Mouse (Mus musculus) limb, embryonic 11.5 days (tissue): ENCODE measurements around the gene Ttk. TPM values are rescaled to one million over a fixed set of nuclear protein-coding genes. Genes with fewer than 3 reads are reported as not detected.

Experiments
- ATAC-seq: fragments of 200-750 bp; cut with Nextera tagmentation; 2 replicates; pipeline ENCODE4 v1.8.0; 2017; ENCODE audit warnings: low read depth; ENCODE audit not compliant: insufficient number of reproducible peaks, low FRiP score, low TSS enrichment
- DNase-seq: peaks from one replicate; pipeline ENCODE4 v3.0.0-alpha.2; 2015; ENCODE audit warnings: low spot score
- H3K27ac ChIP-seq: fragments of 300-500 bp; sonication (generic); replicated peaks from 2 replicates; pipeline ENCODE4 v1.5.1; 2014; ENCODE audit warnings: low read depth, mild to moderate bottlenecking, low read length
- H3K27me3 ChIP-seq: fragments of 300-500 bp; sonication (generic); 2 replicates; pipeline ENCODE4 v1.6.1; 2014; ENCODE audit warnings: mild to moderate bottlenecking, low read length, mixed read lengths; ENCODE audit not compliant: control insufficient read depth, insufficient read depth
- H3K36me3 ChIP-seq: fragments of 300-500 bp; sonication (generic); 2 replicates; pipeline ENCODE4 v1.6.1; 2014; ENCODE audit warnings: mild to moderate bottlenecking, low read length, moderate library complexity, mixed read lengths; ENCODE audit not compliant: control insufficient read depth, insufficient read depth
- H3K4me1 ChIP-seq: fragments of 300-500 bp; sonication (generic); 2 replicates; pipeline ENCODE4 v1.6.1; 2014; ENCODE audit warnings: low read length, mixed read lengths; ENCODE audit not compliant: control insufficient read depth, insufficient read depth
- H3K4me2 ChIP-seq: fragments of 300-500 bp; sonication (generic); 2 replicates; pipeline ENCODE4 v1.6.1; 2014; ENCODE audit warnings: low read depth, mild to moderate bottlenecking, moderate library complexity; ENCODE audit not compliant: severe bottlenecking
- H3K4me3 ChIP-seq: fragments of 300-500 bp; sonication (generic); 2 replicates; pipeline ENCODE4 v1.5.1; 2014; ENCODE audit warnings: low read depth, low read length
- H3K9ac ChIP-seq: fragments of 300-500 bp; sonication (generic); 2 replicates; pipeline ENCODE4 v1.6.1; 2014; ENCODE audit warnings: mild to moderate bottlenecking, low read length
- H3K9me3 ChIP-seq: fragments of 300-500 bp; sonication (generic); 2 replicates; pipeline ENCODE4 v1.6.1; 2016; ENCODE audit warnings: low read length; ENCODE audit not compliant: control insufficient read depth
- WGBS: fragments of 180-500 bp; shearing (Covaris S2); extraction: QIAGEN DNeasy Blood & Tissue Kit; methylation state at CpG from one replicate; pipeline ENCODE4 v1.1.7; 2014; 5-methylcytosine and 5-hydroxymethylcytosine counted together
- polyA plus RNA-seq: library from polyadenylated mRNA; unstranded; fragments of >200 nt; fragmentation: Nextera tagmentation; extraction: Ambion mirVana; gene quantifications from 2 replicates; pipeline ENCODE4 v1.2.1, GENCODE M21; 2014

Gene Ttk
- polyA plus RNA-seq, 1 experiment from 2014 or later: 56.8 TPM

- peaks cover 8% of the 10 kb centered on the region; the same call in 1 of the 2 replicates for H3K36me3 ChIP-seq
- no peak overlapping the region for H3K27ac ChIP-seq
- no peaks in the 10 kb centered on the region for H3K27me3 ChIP-seq
- no peaks in the 10 kb centered on the region for H3K9me3 ChIP-seq
- ATAC-seq: no peak
- H3K4me2 ChIP-seq: no peak overlapping the region
- H3K4me3 ChIP-seq: no peak overlapping the region
- 91% methylated on average over 3 of the region's 3 CpGs for WGBS
- H3K9ac ChIP-seq: no peak overlapping the region
- H3K4me1 ChIP-seq: no peaks in the 10 kb centered on the region
- no peak for DNase-seq
Measured at GRCm38 (mm10) chr9:83852464-83852863, 18.0 kb downstream of the Ttk start.

GRCm38 (mm10) chr9:83865165-83865564 lies 30.7 kb downstream of the Ttk start:
- H3K27me3 ChIP-seq: no peaks in the 10 kb centered on the region
- no peaks in the 10 kb centered on the region for H3K9me3 ChIP-seq
- H3K9ac ChIP-seq: no peak overlapping the region
- no peak overlapping the region for H3K4me2 ChIP-seq
- no peak overlapping the region for H3K27ac ChIP-seq
- H3K36me3 ChIP-seq: peaks cover 12% of the 10 kb centered on the region; the same call in 1 of the 2 replicates
- H3K4me3 ChIP-seq: no peak overlapping the region
- ATAC-seq (no peak), DNase-seq (no peak)
- 94% methylated on average over 4 of the region's 4 CpGs for WGBS
- no peaks in the 10 kb centered on the region for H3K4me1 ChIP-seq

GRCm38 (mm10) chr9:83882191-83882590 lies 47.7 kb downstream of the Ttk start:
- 87% methylated on average over 6 of the region's 6 CpGs for WGBS
- ATAC-seq: no peak
- no peaks in the 10 kb centered on the region for H3K36me3 ChIP-seq

GRCm38 (mm10) chr9:83886149-83886548 lies 51.7 kb downstream of the Ttk start:
- Histone ChIP-seq H3K4me2 (no peak overlapping the region), H3K9ac (no peak overlapping the region), H3K4me1 (no peaks in the 10 kb centered on the region), H3K9me3 (no peaks in the 10 kb centered on the region), H3K27ac (no peak overlapping the region), H3K27me3 (no peaks in the 10 kb centered on the region), H3K36me3 (no peaks in the 10 kb centered on the region), H3K4me3 (no peak overlapping the region)
- ATAC-seq: no peak
- DNase-seq: no peak

More at GRCm38 (mm10) chr9:83882191-83882590, 47.7 kb downstream of the Ttk start:
- Histone ChIP-seq H3K9me3 (no peaks in the 10 kb centered on the region), H3K4me1 (no peaks in the 10 kb centered on the region), H3K27me3 (no peaks in the 10 kb centered on the region), H3K27ac (no peak overlapping the region), H3K4me2 (no peak overlapping the region), H3K4me3 (no peak overlapping the region), H3K9ac (no peak overlapping the region)
- no peak for DNase-seq

GRCm38 (mm10) chr9:83888214-83888613 lies 53.7 kb downstream of the Ttk start:
- Histone ChIP-seq H3K4me3 (no peak overlapping the region), H3K27me3 (no peaks in the 10 kb centered on the region), H3K4me2 (no peak overlapping the region), H3K4me1 (no peaks in the 10 kb centered on the region), H3K36me3 (no peaks in the 10 kb centered on the region), H3K9ac (no peak overlapping the region), H3K27ac (no peak overlapping the region), H3K9me3 (no peaks in the 10 kb centered on the region)
- DNase-seq (no peak), ATAC-seq (no peak)
- WGBS: 92% methylated on average over 5 of the region's 5 CpGs

GRCm38 (mm10) chr9:83893073-83893472 lies 58.6 kb downstream of the Ttk start:
- Histone ChIP-seq H3K27ac (no peak overlapping the region), H3K4me1 (no peaks in the 10 kb centered on the region), H3K4me2 (no peak overlapping the region), H3K36me3 (no peaks in the 10 kb centered on the region), H3K9me3 (no peaks in the 10 kb centered on the region), H3K27me3 (no peaks in the 10 kb centered on the region), H3K9ac (no peak overlapping the region), H3K4me3 (no peak overlapping the region)
- DNase-seq (no peak), ATAC-seq (no peak)
- 77% methylated on average over 8 of the region's 8 CpGs for WGBS

GRCm38 (mm10) chr9:83893767-83894330 lies 59.4 kb downstream of the Ttk start:
- ATAC-seq (no peak), DNase-seq (no peak)
- H3K4me2 ChIP-seq: no peak overlapping the region
- H3K27me3 ChIP-seq: no peaks in the 10 kb centered on the region
- no peaks in the 10 kb centered on the region for H3K36me3 ChIP-seq
- H3K27ac ChIP-seq: no peak overlapping the region
- no peak overlapping the region for H3K4me3 ChIP-seq
- 85% methylated on average over 4 of the region's 4 CpGs for WGBS
- H3K9ac ChIP-seq: no peak overlapping the region
- no peaks in the 10 kb centered on the region for H3K4me1 ChIP-seq
- H3K9me3 ChIP-seq: no peaks in the 10 kb centered on the region

GRCm38 (mm10) chr9:83902086-83902485 lies 67.6 kb downstream of the Ttk start:
- Histone ChIP-seq H3K4me3 (no peak overlapping the region), H3K9ac (no peak overlapping the region), H3K4me1 (no peaks in the 10 kb centered on the region), H3K4me2 (no peak overlapping the region), H3K27me3 (no peaks in the 10 kb centered on the region), H3K27ac (no peak overlapping the region), H3K9me3 (no peaks in the 10 kb centered on the region), H3K36me3 (no peaks in the 10 kb centered on the region)
- WGBS: 82% methylated on average over 2 of the region's 2 CpGs
- DNase-seq: no peak
- ATAC-seq: no peak

- DNase-seq (no peak), ATAC-seq (no peak)
- 77% methylated on average over 4 of the region's 4 CpGs for WGBS
- H3K4me3 ChIP-seq: no peak overlapping the region
- H3K9me3 ChIP-seq: no peaks in the 10 kb centered on the region
- no peak overlapping the region for H3K27ac ChIP-seq
- no peak overlapping the region for H3K9ac ChIP-seq
- no peaks in the 10 kb centered on the region for H3K36me3 ChIP-seq
- H3K27me3 ChIP-seq: no peaks in the 10 kb centered on the region
- no peaks in the 10 kb centered on the region for H3K4me1 ChIP-seq
- no peak overlapping the region for H3K4me2 ChIP-seq
Measured at GRCm38 (mm10) chr9:83905820-83906219, 71.3 kb downstream of the Ttk start.
